Mouse (Mus musculus) bone marrow, adult 2 months (tissue): ENCODE results near the gene Tma7. TPM values are rescaled to one million over a fixed set of nuclear protein-coding genes. Genes with fewer than 3 reads are reported as not detected.

Source experiments
- H3K27ac ChIP-seq: fragments of 200-500 bp; 2 replicates; pipeline ENCODE4 v1.5.1; 2012; ENCODE audit warnings: low read depth, mild to moderate bottlenecking, control low read depth, inconsistent platforms, low read length; ENCODE audit not compliant: control insufficient read depth, poor library complexity, insufficient read depth
- H3K4me1 ChIP-seq: fragments of 200-500 bp; 2 replicates; pipeline ENCODE4 v1.6.1; 2011; ENCODE audit warnings: low read length; ENCODE audit not compliant: control insufficient read depth, insufficient read depth
- H3K4me3 ChIP-seq: fragments of 200-500 bp; replicated peaks from 2 replicates; pipeline ENCODE3; 2011; ENCODE audit warnings: mild to moderate bottlenecking, low read depth, low read length, control low read depth; ENCODE audit not compliant: control insufficient read depth
- CTCF ChIP-seq: fragments of 200-500 bp; IDR thresholded peaks from 2 replicates; pipeline ENCODE4 v1.5.1; 2011; ENCODE audit warnings: low read length, control low read depth; ENCODE audit not compliant: control insufficient read depth, insufficient read depth
- POLR2A ChIP-seq: fragments of 200-500 bp; IDR thresholded peaks from 2 replicates; pipeline ENCODE4 v1.6.1; 2011; ENCODE audit warnings: low read depth, mild to moderate bottlenecking, control low read depth, low read length, borderline replicate concordance; ENCODE audit not compliant: control insufficient read depth
- WGBS: fragments of 180-500 bp; shearing (Covaris S2); methylation state at CpG from one replicate; pipeline ENCODE4 v1.1.7; 2018; 5-methylcytosine and 5-hydroxymethylcytosine counted together
- polyA plus RNA-seq: library from polyadenylated mRNA; stranded (reverse); fragments of >200 nt; gene quantifications from 2 replicates; pipeline ENCODE4 v1.2.4, GENCODE M21; 2011; ENCODE audit warnings: low replicate concordance; ENCODE audit not compliant: missing spikeins, insufficient read depth, insufficient read length

The Tma7 gene
- polyA plus RNA-seq, 1 experiment, result 254 TPM

DNA sequence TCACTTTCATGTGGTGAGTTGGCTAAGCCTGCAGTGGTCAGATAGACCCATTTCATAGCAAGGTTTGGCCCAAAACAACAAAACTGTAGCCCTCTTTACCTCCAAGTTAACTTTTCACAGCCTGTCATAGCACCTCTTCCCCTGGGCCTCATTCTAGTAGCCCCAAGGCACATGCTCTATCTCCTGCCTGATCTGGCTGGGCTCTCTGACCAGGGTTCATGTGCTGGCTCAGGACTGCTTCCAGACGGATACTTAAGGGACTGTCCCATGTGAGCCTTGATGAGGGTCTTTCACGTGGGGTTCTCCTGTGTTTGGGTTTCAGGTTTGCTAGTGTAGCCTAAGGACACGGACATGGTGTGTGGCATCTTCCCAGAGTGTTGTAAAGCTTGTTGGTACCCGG is 42.7 kb downstream of the Tma7 start:
- no peak for TF ChIP-seq CTCF
- TF ChIP-seq POLR2A, result no peak
- Histone ChIP-seq H3K4me3 (peak overlapping the region; percentile 78), H3K4me1 (no peaks in the 10 kb centered on the region; the same call in 1 of the 2 replicates), H3K27ac (no peak overlapping the region)
- WGBS, result 73% methylated on average over 4 of the region's 4 CpGs

DNA sequence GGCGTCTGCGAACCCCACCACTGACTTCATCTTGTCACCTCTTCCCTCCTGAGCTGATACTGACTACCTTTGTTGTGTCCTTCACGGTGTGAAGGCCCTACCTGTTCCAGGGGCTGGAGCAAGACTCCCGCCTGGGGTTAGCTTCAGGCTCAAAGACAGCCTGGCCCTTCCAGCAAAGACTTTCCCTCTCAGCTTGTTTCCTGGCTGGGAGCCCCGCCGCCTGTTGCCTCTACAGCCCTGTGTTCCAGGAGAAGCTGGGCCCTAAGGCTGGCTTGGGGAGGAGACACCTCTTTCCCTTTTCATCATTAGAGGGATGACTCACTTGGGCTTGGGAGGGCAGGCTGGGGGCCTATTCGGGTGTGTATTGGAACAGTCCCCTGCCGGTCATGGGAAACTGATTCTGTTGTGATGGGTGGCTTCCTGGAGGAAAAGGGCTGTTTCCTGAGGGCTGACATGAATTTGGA is 43.5 kb downstream of the Tma7 start:
- no peak for TF ChIP-seq POLR2A
- TF ChIP-seq CTCF, result no peak
- H3K27ac ChIP-seq, result peak overlapping the region; percentile 78

DNA sequence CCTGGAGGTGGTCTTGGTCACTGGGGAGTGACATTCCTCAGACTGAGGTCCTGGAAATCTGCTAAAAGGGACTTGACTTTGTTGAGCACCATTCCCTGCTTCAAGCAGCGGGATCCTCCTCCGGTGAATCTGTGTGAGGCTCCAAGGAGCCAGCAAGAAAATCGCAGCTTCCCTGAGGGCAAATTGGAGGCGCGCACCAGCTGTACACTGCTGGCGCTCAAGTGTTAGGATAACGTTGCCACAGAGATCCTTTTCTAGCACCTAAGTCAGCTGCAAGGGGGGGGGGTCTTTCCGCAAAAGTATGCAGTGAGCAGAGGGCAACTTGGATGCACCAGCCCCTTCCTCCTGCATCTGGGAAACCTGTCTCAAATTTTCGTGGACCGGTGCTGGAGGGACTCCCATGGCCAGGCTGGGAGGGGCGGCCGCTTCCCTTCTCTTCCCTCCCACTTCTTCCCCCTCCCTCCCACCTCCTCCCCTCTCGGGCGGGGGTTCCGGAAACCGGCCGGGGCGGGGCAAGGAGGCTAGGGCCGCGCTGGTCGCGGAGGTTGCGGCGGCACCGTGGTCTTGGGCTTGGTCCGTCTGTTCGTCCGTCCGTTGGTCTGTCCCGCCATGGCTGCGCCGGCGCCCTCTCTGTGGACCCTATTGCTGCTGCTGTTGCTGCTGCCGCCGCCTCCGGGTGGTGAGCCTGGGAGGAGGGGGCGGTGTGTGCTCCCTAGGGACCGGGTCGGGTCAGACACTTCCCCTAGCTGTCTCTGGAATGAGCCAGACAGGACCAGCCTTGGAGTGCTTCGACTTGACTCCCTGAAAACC is 44.1 kb downstream of the Tma7 start, which contains the start of gene Shisa5:
Shisa5 (plus strand) TSS at position 480 of the 810 bp plus-strand sequence.
- WGBS, result under 1% methylated on average over 40 of the region's 40 CpGs
- no peak for TF ChIP-seq CTCF
- TF ChIP-seq POLR2A, result peak; percentile 81; the same call in 1 of the 2 replicates
- H3K4me1 ChIP-seq, result no peaks in the 10 kb centered on the region; the same call in 1 of the 2 replicates
- H3K27ac ChIP-seq, result peak within 1 kb of the TSS; percentile 78
- peak within 1 kb of the TSS; percentile 78 for H3K4me3 ChIP-seq

More for the DNA sequence above, 43.5 kb downstream of the Tma7 start:
- Histone ChIP-seq H3K4me3 (peak overlapping the region; percentile 78), H3K4me1 (no peaks in the 10 kb centered on the region; the same call in 1 of the 2 replicates)
- WGBS, result 14% methylated on average over 8 of the region's 8 CpGs

DNA sequence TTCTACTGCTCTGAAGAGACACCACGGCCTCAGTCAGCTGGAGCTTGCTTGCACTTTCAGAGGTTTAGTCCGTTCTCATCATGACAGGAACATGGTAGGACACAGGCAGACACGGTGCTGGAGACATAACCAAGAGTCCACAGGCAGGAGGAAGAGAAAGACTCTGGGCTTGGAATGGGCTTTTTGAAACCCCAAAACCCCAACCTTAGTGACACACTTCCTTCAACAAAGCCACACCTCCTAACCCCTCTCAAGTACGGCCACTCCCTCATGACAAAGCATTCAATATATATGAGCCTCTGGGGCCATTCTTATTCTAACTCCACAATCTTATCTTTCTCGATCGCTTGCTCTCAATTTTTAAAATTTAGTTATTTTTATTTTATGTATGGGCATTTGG is 50.0 kb downstream of the Tma7 start:
- no peak for TF ChIP-seq POLR2A
- no peak for TF ChIP-seq CTCF
- no peak overlapping the region for H3K27ac ChIP-seq
- H3K4me1 ChIP-seq, result no peaks in the 10 kb centered on the region; the same call in 1 of the 2 replicates
- WGBS, result 57% methylated on average over 6 of the region's 6 CpGs
- H3K4me3 ChIP-seq, result no peak overlapping the region

DNA sequence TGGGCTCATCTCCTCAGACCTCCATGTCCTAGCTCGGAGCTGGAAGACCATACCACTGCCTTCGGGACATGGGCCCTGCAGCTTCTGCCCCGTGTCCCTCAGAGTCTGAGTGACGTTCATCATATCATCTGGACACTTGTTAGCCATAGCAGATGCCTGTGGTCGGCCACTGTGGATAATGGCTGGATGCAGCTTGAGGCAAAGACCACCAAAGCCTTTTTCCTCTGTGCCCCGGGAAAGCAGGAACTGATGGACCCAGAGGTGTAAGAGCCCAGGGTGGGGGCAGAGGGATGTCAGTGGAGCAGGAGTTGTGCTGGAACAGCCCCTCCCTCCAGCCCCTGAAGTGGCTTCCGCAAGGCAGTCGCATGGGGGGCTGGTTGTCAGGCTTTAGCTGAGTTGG is 50.7 kb downstream of the Tma7 start:
- WGBS, result 85% methylated on average over 8 of the region's 8 CpGs
- Histone ChIP-seq H3K4me3 (no peak overlapping the region), H3K4me1 (no peaks in the 10 kb centered on the region; the same call in 1 of the 2 replicates), H3K27ac (no peak overlapping the region)
- TF ChIP-seq POLR2A (no peak), CTCF (no peak)

DNA sequence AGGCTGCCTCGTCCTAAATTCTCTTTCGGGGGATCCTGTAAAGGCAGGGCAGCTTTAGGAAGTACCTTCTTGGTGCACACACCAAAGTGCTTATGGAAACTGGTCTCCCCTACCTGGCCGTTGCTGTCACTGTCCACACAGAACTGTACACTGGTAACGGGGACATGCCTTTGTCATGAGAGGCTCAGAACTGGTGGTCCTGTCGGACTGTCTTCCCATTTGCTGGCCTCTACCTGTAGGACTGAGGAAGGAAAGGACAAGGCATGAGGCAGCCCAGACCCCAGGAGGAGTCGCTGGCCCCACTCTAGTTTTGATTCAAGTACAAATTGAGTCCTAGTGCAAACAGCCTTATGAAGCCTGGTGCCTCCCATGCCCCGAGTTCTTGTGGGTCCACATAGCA is 51.4 kb downstream of the Tma7 start:
- H3K27ac ChIP-seq, result no peak overlapping the region
- H3K4me3 ChIP-seq, result no peak overlapping the region
- WGBS, result 84% methylated on average over 7 of the region's 7 CpGs
- H3K4me1 ChIP-seq, result no peaks in the 10 kb centered on the region; the same call in 1 of the 2 replicates
- TF ChIP-seq CTCF, result no peak
- TF ChIP-seq POLR2A, result no peak

DNA sequence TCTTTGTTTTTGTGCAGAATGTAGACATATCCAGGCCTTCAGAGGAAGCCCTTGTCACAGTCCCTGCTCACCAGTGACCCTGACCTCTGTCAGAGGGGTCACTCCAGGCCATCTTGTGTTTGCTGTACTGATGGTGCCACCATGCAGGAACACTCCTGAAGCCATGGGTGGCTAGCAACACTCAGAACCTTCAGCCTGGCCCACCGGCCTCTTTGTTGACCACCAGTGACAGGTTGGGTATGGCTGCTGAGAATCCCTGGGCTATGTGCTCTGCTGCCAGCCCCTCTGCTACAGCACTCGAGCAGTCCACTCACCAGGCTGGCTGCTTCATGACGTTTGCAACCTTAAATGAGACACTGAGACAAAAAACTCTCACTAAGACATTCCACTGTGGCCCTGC is 52.1 kb downstream of the Tma7 start:
- no peak for TF ChIP-seq CTCF
- no peak for TF ChIP-seq POLR2A
- Histone ChIP-seq H3K27ac (no peak overlapping the region), H3K4me3 (no peak overlapping the region), H3K4me1 (no peaks in the 10 kb centered on the region; the same call in 1 of the 2 replicates)
- 81% methylated on average over 3 of the region's 3 CpGs for WGBS

DNA sequence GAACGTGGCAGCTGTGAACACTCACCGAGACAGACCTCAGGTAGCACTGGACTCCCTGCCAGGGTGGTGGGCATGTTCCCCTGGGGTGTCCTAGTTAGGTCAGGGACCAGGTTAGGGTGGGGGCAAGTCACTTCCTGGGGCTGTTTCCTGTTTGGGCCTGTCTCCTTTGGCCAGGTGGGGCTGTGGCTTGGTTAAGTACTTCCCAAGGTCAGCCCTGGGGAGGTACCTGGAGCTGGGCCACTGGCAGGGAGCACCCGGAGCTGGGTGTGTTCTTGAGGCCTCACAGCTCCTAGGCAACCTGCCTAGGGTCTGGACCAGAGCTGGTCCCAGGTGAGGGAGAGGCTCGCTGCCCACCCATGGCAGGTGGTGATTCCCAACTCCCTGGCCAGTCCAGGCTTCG is 53.5 kb downstream of the Tma7 start:
- WGBS, result 55% methylated on average over 5 of the region's 5 CpGs
- no peaks in the 10 kb centered on the region; the same call in 1 of the 2 replicates for H3K4me1 ChIP-seq
- TF ChIP-seq POLR2A (no peak), CTCF (no peak)

DNA sequence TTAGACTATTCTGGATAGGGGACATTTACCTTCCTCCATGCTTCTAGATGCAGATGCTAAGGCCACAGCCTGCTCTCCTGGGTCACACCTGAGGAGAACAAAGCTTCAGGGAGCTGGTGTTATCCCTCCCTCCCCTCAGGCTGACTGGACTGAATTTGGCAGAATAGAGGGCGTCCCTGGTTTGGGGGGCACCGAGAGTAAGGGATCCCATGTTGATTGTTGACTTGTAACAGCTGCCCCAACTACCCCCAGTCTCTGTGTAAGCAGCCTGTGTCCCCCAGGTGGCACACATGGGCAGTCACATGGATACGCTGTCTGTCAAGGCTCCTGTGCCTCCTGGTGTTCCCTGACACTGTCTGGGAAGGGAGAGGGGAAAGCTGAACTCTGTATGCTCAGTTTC is 54.0 kb downstream of the Tma7 start:
- Histone ChIP-seq H3K4me3 (no peak overlapping the region), H3K4me1 (peaks cover 3% of the 10 kb centered on the region; the same call in 1 of the 2 replicates), H3K27ac (no peak overlapping the region)
- TF ChIP-seq CTCF (no peak), POLR2A (no peak)
- WGBS, result 84% methylated on average over 3 of the region's 3 CpGs

More for the DNA sequence above, 53.5 kb downstream of the Tma7 start:
- Histone ChIP-seq H3K4me3 (no peak overlapping the region), H3K27ac (no peak overlapping the region)
